Mouse (Mus musculus) limb, embryonic 10.5 days (tissue): ENCODE measurements around the gene Dcaf11. TPM values are rescaled to one million over a fixed set of nuclear protein-coding genes. Genes with fewer than 3 reads are reported as not detected.

Source experiments
- DNase-seq: peaks from one replicate; pipeline ENCODE4 v3.0.0-alpha.2; 2017; ENCODE audit warnings: low spot score
- H3K27ac ChIP-seq: fragments of 300-500 bp; sonication (generic); 2 replicates; pipeline ENCODE4 v1.5.1; 2016; ENCODE audit warnings: mild to moderate bottlenecking
- H3K27me3 ChIP-seq: fragments of 300-500 bp; sonication (generic); 2 replicates; pipeline ENCODE4 v1.6.1; 2016; ENCODE audit warnings: low read depth, mild to moderate bottlenecking; ENCODE audit not compliant: poor library complexity, severe bottlenecking
- H3K36me3 ChIP-seq: fragments of 300-500 bp; sonication (generic); 2 replicates; pipeline ENCODE4 v1.6.1; 2016; ENCODE audit warnings: mild to moderate bottlenecking, moderate library complexity
- H3K4me1 ChIP-seq: fragments of 300-500 bp; sonication (generic); 2 replicates; pipeline ENCODE4 v1.6.1; 2016
- H3K4me3 ChIP-seq: fragments of 300-500 bp; sonication (generic); 2 replicates; pipeline ENCODE4 v1.5.1; 2016; ENCODE audit warnings: mild to moderate bottlenecking, moderate library complexity
- H3K9me3 ChIP-seq: fragments of 300-500 bp; sonication (generic); replicated peaks from 2 replicates; pipeline ENCODE4 v1.6.1; 2016; ENCODE audit warnings: mild to moderate bottlenecking
- WGBS: fragments of 180-500 bp; shearing (Covaris S2); methylation state at CpG from one replicate; pipeline ENCODE4 v1.1.7; 2016; 5-methylcytosine and 5-hydroxymethylcytosine counted together
- polyA plus RNA-seq: library from polyadenylated mRNA; unstranded; fragments of >200 nt; fragmentation: Nextera tagmentation; extraction: Ambion mirVana; gene quantifications from 2 replicates; pipeline ENCODE4 v1.2.1, GENCODE M21; 2016

Gene Dcaf11
- polyA plus RNA-seq, 1 experiment from 2014 or later, result 69.1 TPM

- 21% methylated on average over 21 of the region's 21 CpGs for whole genome bisulfite sequencing
- peaks cover 21% of the 10 kb centered on the region for H3K4me1 ChIP-seq
- peak within 1 kb of the TSS; percentile 46; the same call in 1 of the 2 replicates for H3K27ac ChIP-seq
Measured at GRCm38 (mm10) chr14:55617822-55618221, 58.0 kb downstream of the Dcaf11 start, which contains the start of gene Rec8. Gene Rec8 (plus strand): TSS chr14:55618037.

GRCm38 (mm10) chr14:55618486-55619195 lies 58.8 kb downstream of the Dcaf11 start:
- peaks cover 21% of the 10 kb centered on the region for H3K4me1 ChIP-seq
- peak overlapping the region; percentile 46; the same call in 1 of the 2 replicates for H3K27ac ChIP-seq
- peaks cover 9% of the 10 kb centered on the region; the same call in 1 of the 2 replicates for H3K27me3 ChIP-seq
- 49% methylated on average over 22 of the region's 22 CpGs for WGBS
- H3K9me3 ChIP-seq, result no peaks in the 10 kb centered on the region
- H3K4me3 ChIP-seq, result peak overlapping the region; percentile 39
- H3K36me3 ChIP-seq, result peaks cover 10% of the 10 kb centered on the region
- no peak for DNase-seq

More at GRCm38 (mm10) chr14:55617822-55618221, 58.0 kb downstream of the Dcaf11 start, which contains the start of gene Rec8:
- H3K27me3 ChIP-seq, result peaks cover 9% of the 10 kb centered on the region; the same call in 1 of the 2 replicates
- peak; percentile 66 for DNase-seq
- H3K9me3 ChIP-seq, result no peaks in the 10 kb centered on the region
- H3K36me3 ChIP-seq, result 0 out of 2 replicates have a peak, but pooled peaks cover 3% of the 10 kb centered on the region
- H3K4me3 ChIP-seq, result peak within 1 kb of the TSS; percentile 39

Other genes with a start within 250 kb of the Dcaf11 start
- 74.5 and 83.2 TPM in 2 replicates for gene Dhrs4, start 81.2 kb upstream of the Dcaf11 start, polyA plus RNA-seq
- gene Carmil3, start 69.4 kb upstream of the Dcaf11 start, polyA plus RNA-seq, result 2.4 and 2.9 TPM in 2 replicates
- 0.05 TPM in 1 of 2 replicates, not detected in the other for gene Cpne6, start 49.6 kb upstream of the Dcaf11 start, polyA plus RNA-seq
- not detected in 2 replicates for gene Nrl, start 35.0 kb upstream of the Dcaf11 start, polyA plus RNA-seq
- 22.1 and 26.9 TPM in 2 replicates for gene Pck2, start 19.7 kb upstream of the Dcaf11 start, polyA plus RNA-seq
- 0.59 and 0.87 TPM in 2 replicates for gene A730061H03Rik, start 400 bp downstream of the Dcaf11 start, polyA plus RNA-seq
- 1.3 and 3.9 TPM in 2 replicates for gene Fitm1, start 15.6 kb downstream of the Dcaf11 start, polyA plus RNA-seq
- 109 and 115 TPM in 2 replicates for gene Psme1, start 18.1 kb downstream of the Dcaf11 start, polyA plus RNA-seq
- gene Emc9, start 25.3 kb downstream of the Dcaf11 start, polyA plus RNA-seq, result 5.2 and 5.4 TPM in 2 replicates
- gene Psme2, start 31.1 kb downstream of the Dcaf11 start, polyA plus RNA-seq, result 157 and 192 TPM in 2 replicates
- 19.7 and 22.6 TPM in 2 replicates for gene Rnf31, start 31.7 kb downstream of the Dcaf11 start, polyA plus RNA-seq
- 4.9 and 7.0 TPM in 2 replicates for gene Irf9, start 43.6 kb downstream of the Dcaf11 start, polyA plus RNA-seq
- 6.1 and 12.1 TPM in 2 replicates for gene Rec8, start 58.0 kb downstream of the Dcaf11 start, polyA plus RNA-seq
- gene Ipo4, start 76.0 kb downstream of the Dcaf11 start, polyA plus RNA-seq, result 134 and 152 TPM in 2 replicates
- 1.1 and 2.2 TPM in 2 replicates for gene Gm49378, start 77.9 kb downstream of the Dcaf11 start, polyA plus RNA-seq
- 80.6 and 92.0 TPM in 2 replicates for gene Tm9sf1, start 83.8 kb downstream of the Dcaf11 start, polyA plus RNA-seq
- gene Tssk4, start 90.2 kb downstream of the Dcaf11 start, polyA plus RNA-seq, result 0.60 and 0.61 TPM in 2 replicates
- 58.8 and 67.0 TPM in 2 replicates for gene Mdp1, start 100.5 kb downstream of the Dcaf11 start, polyA plus RNA-seq
- 55.8 and 60.8 TPM in 2 replicates for gene Gmpr2, start 111.9 kb downstream of the Dcaf11 start, polyA plus RNA-seq
- gene Nedd8, start 112.1 kb downstream of the Dcaf11 start, polyA plus RNA-seq, result 649 and 655 TPM in 2 replicates
- gene Tinf2, start 121.8 kb downstream of the Dcaf11 start, polyA plus RNA-seq, result 66.2 and 77.9 TPM in 2 replicates
- gene Tgm1, start 153.9 kb downstream of the Dcaf11 start, polyA plus RNA-seq, result 1.5 and 1.9 TPM in 2 replicates
- 27.3 and 29.7 TPM in 2 replicates for gene Rabggta, start 162.3 kb downstream of the Dcaf11 start, polyA plus RNA-seq
- 65.2 and 67.4 TPM in 2 replicates for gene Dhrs1, start 185.7 kb downstream of the Dcaf11 start, polyA plus RNA-seq
- 68.7 and 71.4 TPM in 2 replicates for gene Nop9, start 185.7 kb downstream of the Dcaf11 start, polyA plus RNA-seq
- 0.24 TPM in 1 of 2 replicates, not detected in the other for gene Cideb, start 198.5 kb downstream of the Dcaf11 start, polyA plus RNA-seq
- gene Ltb4r2, start 201.4 kb downstream of the Dcaf11 start, polyA plus RNA-seq, result 0.23 and 0.30 TPM in 2 replicates
- 0.14 and 0.26 TPM in 2 replicates for gene Ltb4r1, start 206.0 kb downstream of the Dcaf11 start, polyA plus RNA-seq
- gene Adcy4, start 224.1 kb downstream of the Dcaf11 start, polyA plus RNA-seq, result 7.7 and 13.3 TPM in 2 replicates
- gene Ripk3, start 228.9 kb downstream of the Dcaf11 start, polyA plus RNA-seq, result 25.3 and 29.3 TPM in 2 replicates